Mouse (Mus musculus) olfactory bulb, adult 2 months (tissue): ENCODE data around the gene Zfp442.
"Not testable (repeated sequence)": the region's sequence is repeated elsewhere in the genome, so short reads cannot be mapped to it uniquely, and the experiment has no call there.

Source experiments
- CTCF ChIP-seq: fragments of 200-500 bp; IDR thresholded peaks from 2 replicates; pipeline ENCODE4 v1.5.1; 2012; ENCODE audit warnings: low read depth, mild to moderate bottlenecking, low read length, moderate library complexity; ENCODE audit not compliant: insufficient read depth
- POLR2A ChIP-seq: fragments of 200-500 bp; IDR thresholded peaks from 2 replicates; pipeline ENCODE4 v1.6.1; 2012; ENCODE audit warnings: mild to moderate bottlenecking, low read depth, low read length, moderate library complexity; ENCODE audit not compliant: insufficient read depth

- TF ChIP-seq CTCF, POLR2A: not testable (repeated sequence)
Measured at GRCm38 (mm10) chr2:150385553-150386106, 65.7 kb downstream of the Zfp442 start.
